Mouse (Mus musculus) forebrain, embryonic 11.5 days (tissue): ENCODE results near the gene Dnaaf5. TPM values are rescaled to one million over a fixed set of nuclear protein-coding genes. Genes with fewer than 3 reads are reported as not detected.

Experiments used
- ATAC-seq: fragments of 200-750 bp; cut with Nextera tagmentation; replicated peaks from 2 replicates; pipeline ENCODE4 v1.8.0; 2017; ENCODE audit warnings: moderate TSS enrichment; ENCODE audit not compliant: low FRiP score
- DNase-seq: peaks from one replicate; pipeline ENCODE4 v3.0.0-alpha.2; 2017; ENCODE audit warnings: low spot score
- H3K27ac ChIP-seq: fragments of 300-500 bp; sonication (generic); 2 replicates; pipeline ENCODE4 v1.5.1; 2014; ENCODE audit warnings: low read depth, low read length
- H3K27me3 ChIP-seq: fragments of 300-500 bp; sonication (generic); 2 replicates; pipeline ENCODE4 v1.6.1; 2014; ENCODE audit warnings: mild to moderate bottlenecking, low read length, mixed read lengths; ENCODE audit not compliant: control insufficient read depth, insufficient read depth
- H3K36me3 ChIP-seq: fragments of 300-500 bp; sonication (generic); 2 replicates; pipeline ENCODE4 v1.6.1; 2014; ENCODE audit warnings: mild to moderate bottlenecking, low read length, moderate library complexity, mixed read lengths; ENCODE audit not compliant: control insufficient read depth, insufficient read depth
- H3K4me1 ChIP-seq: fragments of 300-500 bp; sonication (generic); replicated peaks from 2 replicates; pipeline ENCODE4 v1.6.1; 2014; ENCODE audit warnings: low read length, mixed read lengths; ENCODE audit not compliant: control insufficient read depth, insufficient read depth
- H3K4me2 ChIP-seq: fragments of 300-500 bp; sonication (generic); 2 replicates; pipeline ENCODE4 v1.6.1; 2014; ENCODE audit warnings: low read depth, mild to moderate bottlenecking, low read length, moderate library complexity, mixed read lengths; ENCODE audit not compliant: severe bottlenecking
- H3K4me3 ChIP-seq: fragments of 300-500 bp; sonication (generic); 2 replicates; pipeline ENCODE4 v1.5.1; 2014; ENCODE audit warnings: low read depth, low read length
- H3K9ac ChIP-seq: fragments of 300-500 bp; sonication (generic); 2 replicates; pipeline ENCODE4 v1.6.1; 2014; ENCODE audit warnings: low read length
- H3K9me3 ChIP-seq: fragments of 300-500 bp; sonication (generic); 2 replicates; pipeline ENCODE4 v1.6.1; 2016; ENCODE audit warnings: low read length, mixed read lengths; ENCODE audit not compliant: control insufficient read depth
- WGBS: fragments of 180-500 bp; shearing (Covaris S2); extraction: QIAGEN DNeasy Blood & Tissue Kit; methylation state at CpG from one replicate; pipeline ENCODE4 v1.1.7; 2014; 5-methylcytosine and 5-hydroxymethylcytosine counted together
- polyA plus RNA-seq: library from polyadenylated mRNA; unstranded; fragments of >200 nt; fragmentation: Nextera tagmentation; extraction: Ambion mirVana; gene quantifications from 2 replicates; pipeline ENCODE4 v1.2.1, GENCODE M21; 2014

The Dnaaf5 gene
- polyA plus RNA-seq, 1 experiment from 2014 or later = 11.5 TPM

DNA sequence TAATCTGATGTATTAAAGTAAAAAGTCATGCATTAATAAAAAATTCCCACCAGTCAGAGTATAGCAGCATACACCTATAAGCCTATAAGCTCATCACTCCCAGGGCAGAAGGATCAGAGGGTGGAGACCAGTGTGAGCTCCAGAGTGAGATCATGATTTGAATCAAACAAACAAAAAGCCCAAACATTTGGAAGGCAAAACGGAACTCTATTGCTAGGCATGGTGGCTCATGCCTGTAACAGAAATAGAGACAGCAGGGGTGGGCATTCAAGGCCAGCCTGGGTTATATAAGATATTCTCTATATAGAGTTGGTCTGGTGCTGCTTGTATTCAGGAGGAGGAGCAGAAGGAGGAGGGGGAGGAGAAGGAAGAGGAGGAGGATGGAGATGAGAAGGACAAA lies 13.7 kb upstream of the Dnaaf5 start:
- H3K4me3 ChIP-seq = no peak overlapping the region
- no peak overlapping the region for H3K27ac ChIP-seq
- H3K9me3 ChIP-seq = no peaks in the 10 kb centered on the region
- H3K4me2 ChIP-seq = no peak overlapping the region
- WGBS = 74% methylated on average over 1 of the region's 1 CpGs
- DNase-seq (no peak), ATAC-seq (no peak)
- no peaks in the 10 kb centered on the region for H3K27me3 ChIP-seq
- no peaks in the 10 kb centered on the region for H3K4me1 ChIP-seq
- H3K9ac ChIP-seq = no peak overlapping the region
- no peaks in the 10 kb centered on the region for H3K36me3 ChIP-seq

DNA sequence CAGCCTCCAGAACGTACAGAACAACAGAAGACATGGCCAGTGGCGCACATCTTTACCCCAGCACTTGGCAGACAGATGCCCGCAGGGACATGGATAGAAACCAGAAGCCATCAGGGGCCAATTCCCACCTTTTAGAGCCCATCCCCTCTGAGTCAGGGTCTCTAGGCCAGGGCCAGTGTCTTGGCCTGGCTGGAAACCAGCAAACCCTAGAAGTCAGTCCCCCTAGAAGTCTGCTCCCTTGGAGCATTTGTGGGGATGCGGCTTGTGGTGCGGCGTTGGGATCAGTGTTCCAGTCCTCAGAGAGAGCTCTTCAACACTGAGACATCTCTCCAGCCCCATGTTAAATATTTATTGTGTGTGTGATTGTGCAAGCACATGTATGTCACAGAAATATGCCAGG lies 12.8 kb upstream of the Dnaaf5 start:
- Histone ChIP-seq H3K9me3 (no peaks in the 10 kb centered on the region), H3K27ac (no peak overlapping the region), H3K4me1 (no peaks in the 10 kb centered on the region), H3K4me2 (no peak overlapping the region), H3K36me3 (no peaks in the 10 kb centered on the region), H3K9ac (no peak overlapping the region), H3K27me3 (no peaks in the 10 kb centered on the region), H3K4me3 (no peak overlapping the region)
- ATAC-seq (no peak), DNase-seq (no peak)
- WGBS = 96% methylated on average over 6 of the region's 6 CpGs

DNA sequence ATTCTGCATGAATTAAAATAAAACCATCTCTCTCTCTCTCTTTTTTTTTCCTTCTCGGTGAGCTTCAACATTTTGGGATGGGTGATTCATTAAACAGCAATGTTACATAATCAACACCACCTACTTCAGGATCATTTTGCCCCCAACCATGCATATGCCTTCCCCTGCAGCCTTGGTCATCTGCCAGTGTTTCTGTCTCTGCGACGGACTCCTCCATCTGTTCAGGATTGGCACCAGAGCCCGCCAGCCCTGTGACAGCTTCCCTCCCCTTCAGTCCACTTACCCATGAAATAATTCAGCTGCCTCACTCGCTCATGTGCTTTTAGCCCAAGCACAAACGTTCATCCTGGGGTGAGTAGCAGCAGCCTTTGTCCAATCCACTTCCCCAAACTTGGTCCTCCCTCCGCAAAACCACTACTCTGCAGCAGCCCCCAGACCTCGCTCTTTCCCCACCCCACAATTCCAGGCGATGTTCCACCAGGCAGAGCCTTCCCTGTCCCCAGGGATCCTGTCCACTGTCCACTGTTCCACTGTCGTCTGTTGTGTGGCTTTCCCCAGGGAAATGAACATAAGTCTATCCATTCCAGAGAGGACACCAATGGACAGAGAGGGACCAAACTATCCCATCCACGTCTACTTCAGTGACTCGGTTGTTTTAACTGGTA lies 11.6 kb upstream of the Dnaaf5 start:
- no peak overlapping the region for H3K27ac ChIP-seq

DNA sequence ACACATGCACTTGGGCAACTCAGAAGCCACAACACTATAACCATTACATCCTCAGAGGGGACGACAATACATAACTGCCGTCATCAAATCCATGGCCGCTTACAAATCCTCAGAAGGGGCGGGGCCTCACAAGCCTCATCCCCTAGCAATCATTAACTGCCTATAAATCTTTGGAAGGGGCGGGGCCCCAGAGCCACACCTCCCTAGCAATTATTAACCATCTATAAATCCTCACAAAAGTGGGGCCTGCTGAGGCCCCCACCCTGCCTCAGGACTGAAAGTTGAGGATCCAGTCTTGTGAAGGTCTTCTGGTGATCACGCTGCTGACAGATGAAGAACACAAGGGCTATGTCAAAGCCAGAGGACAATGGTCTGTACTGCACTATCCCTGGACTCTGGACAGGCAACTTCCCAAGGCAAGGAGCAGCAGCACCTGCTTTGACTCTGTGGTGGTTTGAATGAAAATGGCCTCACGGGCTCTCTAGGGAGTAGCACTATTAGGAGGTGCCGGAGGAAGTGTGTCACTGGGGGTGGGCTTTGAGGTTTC lies 11.0 kb upstream of the Dnaaf5 start:
- WGBS = 87% methylated on average over 8 of the region's 8 CpGs
- Histone ChIP-seq H3K4me3 (no peak overlapping the region), H3K27me3 (no peaks in the 10 kb centered on the region), H3K9ac (no peak overlapping the region), H3K4me2 (no peak overlapping the region), H3K9me3 (no peaks in the 10 kb centered on the region), H3K36me3 (no peaks in the 10 kb centered on the region), H3K27ac (no peak overlapping the region), H3K4me1 (no peaks in the 10 kb centered on the region)
- no peak for DNase-seq
- no peak for ATAC-seq

More for the DNA sequence above, 11.6 kb upstream of the Dnaaf5 start:
- H3K27me3 ChIP-seq = no peaks in the 10 kb centered on the region
- no peaks in the 10 kb centered on the region for H3K36me3 ChIP-seq
- no peak overlapping the region for H3K9ac ChIP-seq
- H3K4me1 ChIP-seq = no peaks in the 10 kb centered on the region
- WGBS = 81% methylated on average over 12 of the region's 12 CpGs
- H3K9me3 ChIP-seq = no peaks in the 10 kb centered on the region
- DNase-seq (no peak), ATAC-seq (no peak)
- H3K4me3 ChIP-seq = no peak overlapping the region
- no peak overlapping the region for H3K4me2 ChIP-seq

DNA sequence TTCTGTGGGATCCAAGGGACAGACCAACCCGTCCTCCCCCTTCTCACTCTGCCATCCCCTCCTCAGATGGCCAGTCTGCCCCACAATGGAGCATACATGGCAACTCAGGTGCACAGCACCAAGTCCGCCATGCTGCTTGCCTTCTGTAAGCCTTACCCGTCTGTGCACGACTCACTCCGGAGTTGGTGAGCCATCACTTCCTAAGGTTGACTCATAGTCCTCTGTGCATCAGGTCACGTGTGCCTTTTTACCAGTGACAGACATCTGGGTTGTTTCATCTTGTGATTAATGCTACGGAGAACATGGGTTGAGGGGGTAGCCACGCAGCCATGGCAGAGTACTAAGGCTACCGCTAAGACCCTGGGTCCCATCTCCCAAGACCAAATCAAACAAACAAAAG lies 9.4 kb upstream of the Dnaaf5 start:
- Histone ChIP-seq H3K27ac (no peak overlapping the region), H3K4me1 (no peaks in the 10 kb centered on the region), H3K4me2 (no peak overlapping the region), H3K27me3 (no peaks in the 10 kb centered on the region), H3K36me3 (no peaks in the 10 kb centered on the region), H3K9me3 (no peaks in the 10 kb centered on the region), H3K4me3 (no peak overlapping the region), H3K9ac (no peak overlapping the region)
- 83% methylated on average over 9 of the region's 9 CpGs for WGBS
- no peak for DNase-seq
- ATAC-seq = no peak

DNA sequence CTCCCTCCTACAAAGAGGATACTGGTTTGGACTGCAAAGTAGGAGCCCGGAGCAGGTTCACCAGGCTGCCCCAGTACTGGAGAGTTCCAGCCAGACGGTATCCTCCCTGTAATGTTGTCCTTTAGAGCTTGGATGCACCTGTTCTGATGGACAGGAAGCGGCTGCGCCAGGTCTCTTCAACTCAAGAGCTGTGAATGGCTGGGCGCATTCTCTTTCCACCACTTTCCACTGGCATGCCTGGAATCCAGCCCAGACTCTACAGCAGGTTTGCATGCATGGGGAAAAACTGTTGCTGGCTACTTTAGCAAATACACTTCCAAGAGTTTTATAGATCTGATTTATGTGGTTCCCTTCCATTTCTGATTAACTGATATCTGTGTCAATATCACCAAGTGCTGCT lies 8.7 kb upstream of the Dnaaf5 start:
- no peak overlapping the region for H3K4me3 ChIP-seq
- ATAC-seq = no peak
- no peak overlapping the region for H3K9ac ChIP-seq
- H3K36me3 ChIP-seq = no peaks in the 10 kb centered on the region
- DNase-seq = no peak
- no peaks in the 10 kb centered on the region for H3K9me3 ChIP-seq
- no peak overlapping the region for H3K27ac ChIP-seq
- no peaks in the 10 kb centered on the region for H3K27me3 ChIP-seq
- WGBS = 74% methylated on average over 5 of the region's 5 CpGs
- H3K4me2 ChIP-seq = no peak overlapping the region
- H3K4me1 ChIP-seq = no peaks in the 10 kb centered on the region

DNA sequence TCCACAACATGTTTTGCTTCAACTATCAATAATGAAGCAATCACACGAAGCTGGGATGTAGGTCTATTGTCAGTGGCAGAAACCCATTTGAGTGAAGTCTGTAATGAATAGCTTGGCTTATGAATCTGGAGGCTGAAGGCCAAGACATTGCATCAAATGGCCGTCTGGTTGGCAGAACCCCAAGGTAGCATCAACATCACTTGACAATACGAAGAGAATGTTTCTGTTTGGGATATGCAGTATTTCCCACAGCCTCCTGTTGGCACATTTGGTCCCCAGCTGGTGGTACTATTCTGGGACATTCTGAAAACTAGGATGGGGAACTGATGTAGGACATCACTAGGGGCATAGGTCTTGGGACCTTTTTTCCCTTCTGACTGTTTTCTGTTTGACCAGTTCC lies 6.1 kb upstream of the Dnaaf5 start:
- WGBS = 90% methylated on average over 3 of the region's 3 CpGs
- no peaks in the 10 kb centered on the region for H3K4me1 ChIP-seq
- no peaks in the 10 kb centered on the region for H3K9me3 ChIP-seq
- H3K27ac ChIP-seq = no peak overlapping the region
- no peak for ATAC-seq
- no peak for DNase-seq
- H3K4me3 ChIP-seq = no peak overlapping the region
- no peak overlapping the region for H3K9ac ChIP-seq
- no peaks in the 10 kb centered on the region for H3K36me3 ChIP-seq
- H3K4me2 ChIP-seq = no peak overlapping the region
- H3K27me3 ChIP-seq = no peaks in the 10 kb centered on the region

DNA sequence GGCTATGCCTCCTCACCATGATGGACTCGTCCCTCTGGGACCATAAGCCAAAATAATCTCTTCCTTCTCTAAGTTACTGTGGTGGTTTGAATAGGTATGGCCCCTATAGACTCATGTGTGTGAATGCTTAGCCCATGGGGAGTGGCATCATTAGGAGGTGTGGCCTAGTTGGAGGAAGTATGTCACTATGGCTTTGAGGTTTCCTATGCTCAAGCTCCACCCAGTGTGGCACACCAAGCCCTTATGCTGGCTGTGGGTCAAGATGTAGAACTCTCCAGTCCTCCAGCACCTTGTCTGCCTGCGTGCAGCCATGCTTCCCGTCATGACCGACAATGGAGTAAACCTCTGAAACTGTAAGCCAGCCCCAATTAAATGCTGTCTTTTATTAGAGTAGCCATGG lies 4.3 kb upstream of the Dnaaf5 start:
- Histone ChIP-seq H3K4me3 (no peak overlapping the region), H3K9me3 (no peaks in the 10 kb centered on the region), H3K4me2 (no peak overlapping the region), H3K27ac (no peak overlapping the region), H3K36me3 (no peaks in the 10 kb centered on the region), H3K27me3 (no peaks in the 10 kb centered on the region), H3K9ac (no peak overlapping the region), H3K4me1 (peaks cover 3% of the 10 kb centered on the region; the same call in 1 of the 2 replicates)
- no peak for DNase-seq
- no peak for ATAC-seq
- WGBS = 84% methylated on average over 4 of the region's 4 CpGs

DNA sequence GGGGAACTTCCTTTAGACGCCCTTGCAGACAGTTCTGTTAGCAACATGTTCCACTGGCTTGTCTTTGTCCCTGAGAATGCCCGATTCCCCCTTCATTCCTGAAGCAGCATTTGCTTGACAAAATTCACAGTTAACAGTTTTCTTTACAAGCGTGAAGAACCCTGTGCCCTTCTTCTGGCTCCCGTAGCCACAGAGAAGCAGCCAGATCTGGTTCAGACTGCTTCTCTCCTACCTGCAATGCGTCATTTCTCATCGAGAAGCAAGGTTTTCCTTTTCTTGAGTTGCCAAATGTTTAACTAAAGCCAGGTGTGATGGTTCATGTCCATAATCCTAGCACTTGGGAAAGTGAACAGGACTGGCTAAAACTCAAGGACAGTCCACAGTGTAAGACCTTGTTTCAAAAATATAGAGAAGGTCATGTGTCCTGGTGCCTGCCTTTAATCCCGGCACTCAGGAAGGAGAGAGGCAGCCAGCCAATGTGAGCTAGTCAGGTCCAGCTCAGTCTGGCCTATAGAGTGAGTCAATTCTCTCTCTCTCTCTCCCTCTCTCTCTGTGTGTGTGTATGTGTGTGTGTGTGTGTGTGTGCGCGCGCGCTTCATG lies 3.4 kb upstream of the Dnaaf5 start:
- Histone ChIP-seq H3K9me3 (no peaks in the 10 kb centered on the region), H3K4me1 (peaks cover 5% of the 10 kb centered on the region; the same call in 1 of the 2 replicates), H3K9ac (no peak overlapping the region), H3K4me2 (no peak overlapping the region), H3K27me3 (no peaks in the 10 kb centered on the region), H3K27ac (no peak overlapping the region), H3K4me3 (no peak overlapping the region), H3K36me3 (no peaks in the 10 kb centered on the region)
- 92% methylated on average over 11 of the region's 11 CpGs for WGBS
- ATAC-seq (no peak), DNase-seq (no peak)
